Mouse (Mus musculus) olfactory bulb, adult 2 months (tissue): ENCODE measurements at regions not wholly inside any gene's neighbourhood (a gene's known extent, or its start where the extent isn't known, plus 50 kb on each side); places are given as distances from the start of the nearest gene placed in this dataset.

Source experiments
- CTCF ChIP-seq: fragments of 200-500 bp; IDR thresholded peaks from 2 replicates; pipeline ENCODE4 v1.5.1; 2012; ENCODE audit warnings: low read depth, mild to moderate bottlenecking, low read length, moderate library complexity; ENCODE audit not compliant: insufficient read depth
- POLR2A ChIP-seq: fragments of 200-500 bp; IDR thresholded peaks from 2 replicates; pipeline ENCODE4 v1.6.1; 2012; ENCODE audit warnings: mild to moderate bottlenecking, low read depth, low read length, moderate library complexity; ENCODE audit not compliant: insufficient read depth

- TF ChIP-seq CTCF (no peak), POLR2A (no peak)
These were observed 233.7 kb upstream of the Hnrnpa3 start for GRCm38 (mm10) chr2:75425384-75425783.
